Mouse (Mus musculus): ENCODE results near the gene Vrk1. TPM values are rescaled to one million over a fixed set of nuclear protein-coding genes. Genes with fewer than 3 reads are reported as not detected.

The Vrk1 gene
- polyA plus RNA-seq, 1 experiment from 2014 or later = 90.3 TPM

GRCm38 (mm10) chr12:106029582-106029981, 19.6 kb downstream of the Vrk1 start:
- no peak overlapping the region for H3K4me3 ChIP-seq (ENCODE audit: low read depth, low read length)
- H3K4me2 ChIP-seq (replicated peaks; ENCODE audit: low read depth, low read length) = no peak overlapping the region
- H3K9ac ChIP-seq (ENCODE audit: low read depth, low read length) = no peak overlapping the region
- 90% methylated on average over 2 of the region's 2 CpGs for WGBS
- H3K4me1 ChIP-seq (replicated peaks; ENCODE audit: control insufficient read depth, insufficient read depth, low read length) = no peaks in the 10 kb centered on the region
- no peaks in the 10 kb centered on the region for H3K36me3 ChIP-seq (ENCODE audit: control insufficient read depth, insufficient read depth, low read length)
- H3K9me3 ChIP-seq (ENCODE audit: control insufficient read depth, low read length) = no peaks in the 10 kb centered on the region
- no peak for ATAC-seq (ENCODE audit: low FRiP score)
- H3K27me3 ChIP-seq (ENCODE audit: control insufficient read depth, insufficient read depth, low read length) = no peaks in the 10 kb centered on the region
- H3K27ac ChIP-seq (ENCODE audit: low read depth, low read length) = no peak overlapping the region
- DNase-seq (ENCODE audit: low spot score) = no peak

GRCm38 (mm10) chr12:106030146-106030745, 20.2 kb downstream of the Vrk1 start:
- Histone ChIP-seq H3K27ac (ENCODE audit: low read depth, low read length) (no peak overlapping the region), H3K9ac (ENCODE audit: low read depth, low read length) (no peak overlapping the region), H3K4me3 (ENCODE audit: low read depth, low read length) (no peak overlapping the region), H3K27me3 (ENCODE audit: control insufficient read depth, insufficient read depth, low read length) (no peaks in the 10 kb centered on the region), H3K4me2 (replicated peaks; ENCODE audit: low read depth, low read length) (no peak overlapping the region), H3K9me3 (ENCODE audit: control insufficient read depth, low read length) (no peaks in the 10 kb centered on the region), H3K36me3 (ENCODE audit: control insufficient read depth, insufficient read depth, low read length) (no peaks in the 10 kb centered on the region), H3K4me1 (replicated peaks; ENCODE audit: control insufficient read depth, insufficient read depth, low read length) (no peaks in the 10 kb centered on the region)
- no peak for ATAC-seq (ENCODE audit: low FRiP score)
- WGBS = 88% methylated on average over 7 of the region's 7 CpGs
- no peak for DNase-seq (ENCODE audit: low spot score)

GRCm38 (mm10) chr12:106030796-106031195, 20.8 kb downstream of the Vrk1 start:
- Histone ChIP-seq H3K4me1 (replicated peaks; ENCODE audit: control insufficient read depth, insufficient read depth, low read length) (no peaks in the 10 kb centered on the region), H3K9ac (ENCODE audit: low read depth, low read length) (no peak overlapping the region), H3K36me3 (ENCODE audit: control insufficient read depth, insufficient read depth, low read length) (no peaks in the 10 kb centered on the region), H3K4me2 (replicated peaks; ENCODE audit: low read depth, low read length) (no peak overlapping the region), H3K27me3 (ENCODE audit: control insufficient read depth, insufficient read depth, low read length) (no peaks in the 10 kb centered on the region), H3K9me3 (ENCODE audit: control insufficient read depth, low read length) (no peaks in the 10 kb centered on the region), H3K27ac (ENCODE audit: low read depth, low read length) (no peak overlapping the region), H3K4me3 (ENCODE audit: low read depth, low read length) (no peak overlapping the region)
- no peak for ATAC-seq (ENCODE audit: low FRiP score)
- 91% methylated on average over 7 of the region's 7 CpGs for WGBS
- DNase-seq (ENCODE audit: low spot score) = no peak

- Histone ChIP-seq H3K4me3 (ENCODE audit: low read depth, low read length) (no peak overlapping the region), H3K9me3 (ENCODE audit: control insufficient read depth, low read length) (no peaks in the 10 kb centered on the region), H3K27ac (ENCODE audit: low read depth, low read length) (no peak overlapping the region), H3K36me3 (ENCODE audit: control insufficient read depth, insufficient read depth, low read length) (no peaks in the 10 kb centered on the region), H3K27me3 (ENCODE audit: control insufficient read depth, insufficient read depth, low read length) (no peaks in the 10 kb centered on the region), H3K4me2 (replicated peaks; ENCODE audit: low read depth, low read length) (no peak overlapping the region), H3K4me1 (replicated peaks; ENCODE audit: control insufficient read depth, insufficient read depth, low read length) (no peaks in the 10 kb centered on the region), H3K9ac (ENCODE audit: low read depth, low read length) (no peak overlapping the region)
- no peak for DNase-seq (ENCODE audit: low spot score)
- no peak for ATAC-seq (ENCODE audit: low FRiP score)
- 90% methylated on average over 9 of the region's 9 CpGs for WGBS
Measured at GRCm38 (mm10) chr12:106031916-106032315, 21.9 kb downstream of the Vrk1 start.

GRCm38 (mm10) chr12:106032361-106032760, 22.3 kb downstream of the Vrk1 start:
- ATAC-seq (ENCODE audit: low FRiP score) = no peak
- H3K36me3 ChIP-seq (ENCODE audit: control insufficient read depth, insufficient read depth, low read length) = no peaks in the 10 kb centered on the region

GRCm38 (mm10) chr12:106034267-106034666, 24.2 kb downstream of the Vrk1 start:
- H3K4me1 ChIP-seq (replicated peaks; ENCODE audit: control insufficient read depth, insufficient read depth, low read length) = no peaks in the 10 kb centered on the region
- ATAC-seq (ENCODE audit: low FRiP score) (no peak), DNase-seq (ENCODE audit: low spot score) (no peak)
- no peak overlapping the region for H3K27ac ChIP-seq (ENCODE audit: low read depth, low read length)
- no peak overlapping the region for H3K9ac ChIP-seq (ENCODE audit: low read depth, low read length)
- WGBS = 95% methylated on average over 7 of the region's 7 CpGs
- H3K4me3 ChIP-seq (ENCODE audit: low read depth, low read length) = no peak overlapping the region
- H3K36me3 ChIP-seq (ENCODE audit: control insufficient read depth, insufficient read depth, low read length) = no peaks in the 10 kb centered on the region
- no peaks in the 10 kb centered on the region for H3K27me3 ChIP-seq (ENCODE audit: control insufficient read depth, insufficient read depth, low read length)
- H3K9me3 ChIP-seq (ENCODE audit: control insufficient read depth, low read length) = no peaks in the 10 kb centered on the region
- H3K4me2 ChIP-seq (replicated peaks; ENCODE audit: low read depth, low read length) = no peak overlapping the region

More at GRCm38 (mm10) chr12:106032361-106032760, 22.3 kb downstream of the Vrk1 start:
- no peak overlapping the region for H3K4me2 ChIP-seq (replicated peaks; ENCODE audit: low read depth, low read length)
- H3K27ac ChIP-seq (ENCODE audit: low read depth, low read length) = no peak overlapping the region
- no peaks in the 10 kb centered on the region for H3K4me1 ChIP-seq (replicated peaks; ENCODE audit: control insufficient read depth, insufficient read depth, low read length)
- H3K9ac ChIP-seq (ENCODE audit: low read depth, low read length) = no peak overlapping the region
- no peaks in the 10 kb centered on the region for H3K9me3 ChIP-seq (ENCODE audit: control insufficient read depth, low read length)
- 94% methylated on average over 12 of the region's 12 CpGs for WGBS
- H3K4me3 ChIP-seq (ENCODE audit: low read depth, low read length) = no peak overlapping the region
- DNase-seq (ENCODE audit: low spot score) = no peak
- H3K27me3 ChIP-seq (ENCODE audit: control insufficient read depth, insufficient read depth, low read length) = no peaks in the 10 kb centered on the region

GRCm38 (mm10) chr12:106034761-106035160, 24.7 kb downstream of the Vrk1 start:
- H3K4me3 ChIP-seq (ENCODE audit: low read depth, low read length) = no peak overlapping the region
- H3K36me3 ChIP-seq (ENCODE audit: control insufficient read depth, insufficient read depth, low read length) = no peaks in the 10 kb centered on the region
- no peak overlapping the region for H3K4me2 ChIP-seq (replicated peaks; ENCODE audit: low read depth, low read length)
- H3K27ac ChIP-seq (ENCODE audit: low read depth, low read length) = no peak overlapping the region
- 96% methylated on average over 9 of the region's 9 CpGs for WGBS
- DNase-seq (ENCODE audit: low spot score) = no peak
- ATAC-seq (ENCODE audit: low FRiP score) = no peak
- no peaks in the 10 kb centered on the region for H3K4me1 ChIP-seq (replicated peaks; ENCODE audit: control insufficient read depth, insufficient read depth, low read length)
- H3K9me3 ChIP-seq (ENCODE audit: control insufficient read depth, low read length) = no peaks in the 10 kb centered on the region
- H3K9ac ChIP-seq (ENCODE audit: low read depth, low read length) = no peak overlapping the region
- H3K27me3 ChIP-seq (ENCODE audit: control insufficient read depth, insufficient read depth, low read length) = no peaks in the 10 kb centered on the region

GRCm38 (mm10) chr12:106040259-106040658, 30.2 kb downstream of the Vrk1 start:
- H3K4me2 ChIP-seq (replicated peaks; ENCODE audit: low read depth, low read length) = no peak overlapping the region
- no peaks in the 10 kb centered on the region for H3K27me3 ChIP-seq (ENCODE audit: control insufficient read depth, insufficient read depth, low read length)
- no peaks in the 10 kb centered on the region for H3K36me3 ChIP-seq (ENCODE audit: control insufficient read depth, insufficient read depth, low read length)
- no peak overlapping the region for H3K27ac ChIP-seq (ENCODE audit: low read depth, low read length)
- H3K9ac ChIP-seq (ENCODE audit: low read depth, low read length) = no peak overlapping the region
- no peaks in the 10 kb centered on the region for H3K9me3 ChIP-seq (ENCODE audit: control insufficient read depth, low read length)
- ATAC-seq (ENCODE audit: low FRiP score) (no peak), DNase-seq (ENCODE audit: low spot score) (no peak)
- 90% methylated on average over 7 of the region's 7 CpGs for WGBS
- no peak overlapping the region for H3K4me3 ChIP-seq (ENCODE audit: low read depth, low read length)
- H3K4me1 ChIP-seq (replicated peaks; ENCODE audit: control insufficient read depth, insufficient read depth, low read length) = no peaks in the 10 kb centered on the region

- Histone ChIP-seq H3K4me1 (replicated peaks; ENCODE audit: control insufficient read depth, insufficient read depth, low read length) (no peaks in the 10 kb centered on the region), H3K27ac (ENCODE audit: low read depth, low read length) (no peak overlapping the region), H3K4me3 (ENCODE audit: low read depth, low read length) (no peak overlapping the region), H3K36me3 (ENCODE audit: control insufficient read depth, insufficient read depth, low read length) (no peaks in the 10 kb centered on the region), H3K27me3 (ENCODE audit: control insufficient read depth, insufficient read depth, low read length) (no peaks in the 10 kb centered on the region), H3K9ac (ENCODE audit: low read depth, low read length) (no peak overlapping the region), H3K9me3 (ENCODE audit: control insufficient read depth, low read length) (no peaks in the 10 kb centered on the region), H3K4me2 (replicated peaks; ENCODE audit: low read depth, low read length) (no peak overlapping the region)
- 47% methylated on average over 9 of the region's 9 CpGs for WGBS
- DNase-seq (ENCODE audit: low spot score) (no peak), ATAC-seq (ENCODE audit: low FRiP score) (no peak)
Measured at GRCm38 (mm10) chr12:106046143-106046795, 36.2 kb downstream of the Vrk1 start.

Measured in hindbrain, embryonic 11.5 days (tissue).